Mouse (Mus musculus) neural tube, embryonic 14.5 days (tissue): Measurements from ENCODE around the gene Gm20388. TPM values are rescaled to one million over a fixed set of nuclear protein-coding genes. Genes with fewer than 3 reads are reported as not detected.

Experiments used
- ATAC-seq: fragments of 200-750 bp; cut with Nextera tagmentation; 2 replicates; pipeline ENCODE4 v1.8.0; 2017; ENCODE audit warnings: low read depth, mild to moderate bottlenecking, moderate TSS enrichment, moderate library complexity
- H3K27ac ChIP-seq: fragments of 300-500 bp; sonication (generic); 2 replicates; pipeline ENCODE4 v1.5.1; 2014; ENCODE audit warnings: low read depth, mild to moderate bottlenecking, control low read depth, low read length, moderate library complexity, mixed read lengths
- H3K27me3 ChIP-seq: fragments of 300-500 bp; sonication (generic); 2 replicates; pipeline ENCODE4 v1.6.1; 2014; ENCODE audit warnings: low read length; ENCODE audit not compliant: control insufficient read depth, insufficient read depth
- H3K36me3 ChIP-seq: fragments of 300-500 bp; sonication (generic); 2 replicates; pipeline ENCODE4 v1.6.1; 2014; ENCODE audit warnings: low read length, mixed read lengths; ENCODE audit not compliant: control insufficient read depth, insufficient read depth
- H3K4me1 ChIP-seq: fragments of 300-500 bp; sonication (generic); 2 replicates; pipeline ENCODE4 v1.6.1; 2014; ENCODE audit warnings: low read length; ENCODE audit not compliant: control insufficient read depth, insufficient read depth
- H3K4me2 ChIP-seq: fragments of 300-500 bp; sonication (generic); 2 replicates; pipeline ENCODE4 v1.6.1; 2014; ENCODE audit warnings: mild to moderate bottlenecking, low read depth, low read length, control low read depth
- H3K4me3 ChIP-seq: fragments of 300-500 bp; sonication (generic); 2 replicates; pipeline ENCODE4 v1.5.1; 2014; ENCODE audit warnings: low read depth, low read length, control low read depth, mixed read lengths
- H3K9ac ChIP-seq: fragments of 300-500 bp; sonication (generic); replicated peaks from 2 replicates; pipeline ENCODE4 v1.6.1; 2014; ENCODE audit warnings: low read depth, mild to moderate bottlenecking, control low read depth, low read length, mixed read lengths
- H3K9me3 ChIP-seq: fragments of 300-500 bp; sonication (generic); 2 replicates; pipeline ENCODE4 v1.6.1; 2016; ENCODE audit warnings: low read length; ENCODE audit not compliant: control insufficient read depth
- WGBS: fragments of 180-500 bp; shearing (Covaris S2); extraction: QIAGEN DNeasy Blood & Tissue Kit; methylation state at CpG from one replicate; pipeline ENCODE4 v1.1.7; 2014; 5-methylcytosine and 5-hydroxymethylcytosine counted together
- polyA plus RNA-seq: library from polyadenylated mRNA; unstranded; fragments of >200 nt; fragmentation: Nextera tagmentation; extraction: Ambion mirVana; gene quantifications from 2 replicates; pipeline ENCODE4 v1.2.1, GENCODE M21; 2014

Gene Gm20388
- polyA plus RNA-seq, 1 experiment from 2014 or later: 10.3 TPM

GRCm38 (mm10) chr8:124311723-124312122 lies 4401.1 kb downstream of the Gm20388 start:
- no peak for ATAC-seq
- WGBS: 90% methylated on average over 17 of the region's 17 CpGs
- H3K4me2 ChIP-seq: no peak overlapping the region
- H3K36me3 ChIP-seq: no peaks in the 10 kb centered on the region
- no peak overlapping the region for H3K4me3 ChIP-seq
- no peaks in the 10 kb centered on the region for H3K9me3 ChIP-seq
- H3K27me3 ChIP-seq: no peaks in the 10 kb centered on the region
- H3K9ac ChIP-seq: no peak overlapping the region
- no peak overlapping the region for H3K27ac ChIP-seq
- peaks cover 19% of the 10 kb centered on the region for H3K4me1 ChIP-seq

- Histone ChIP-seq H3K36me3 (no peaks in the 10 kb centered on the region), H3K9ac (no peak overlapping the region), H3K4me3 (no peak overlapping the region), H3K4me1 (peaks cover 23% of the 10 kb centered on the region), H3K4me2 (no peak overlapping the region), H3K27me3 (no peaks in the 10 kb centered on the region), H3K9me3 (no peaks in the 10 kb centered on the region), H3K27ac (no peak overlapping the region)
- WGBS: 95% methylated on average over 10 of the region's 10 CpGs
- no peak for ATAC-seq
Measured at GRCm38 (mm10) chr8:124312228-124312627, 4401.6 kb downstream of the Gm20388 start.

DNA sequence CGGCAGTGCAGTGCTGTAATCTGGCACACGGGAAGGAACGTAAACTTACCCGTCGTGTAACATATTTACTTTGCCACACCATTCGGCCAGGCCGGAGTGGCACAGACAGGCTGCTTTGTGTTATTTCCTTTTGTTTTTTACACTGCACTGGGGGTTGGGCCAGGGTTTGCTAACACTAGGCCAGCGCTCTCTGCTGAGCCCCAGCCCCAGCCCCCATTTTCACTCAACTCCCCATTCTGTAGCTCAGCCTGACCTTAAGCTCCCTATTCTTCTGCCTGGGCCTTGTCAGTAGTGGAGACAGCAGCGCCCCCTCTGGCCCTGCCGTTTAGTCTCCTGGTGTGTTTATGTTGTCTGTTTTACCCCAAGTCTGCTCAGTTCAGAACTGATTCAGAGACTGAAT lies 4404.2 kb downstream of the Gm20388 start:
- Histone ChIP-seq H3K27ac (peak overlapping the region; percentile 55), H3K27me3 (no peaks in the 10 kb centered on the region), H3K36me3 (no peaks in the 10 kb centered on the region), H3K9me3 (no peaks in the 10 kb centered on the region), H3K4me1 (peaks cover 23% of the 10 kb centered on the region), H3K4me3 (no peak overlapping the region), H3K9ac (no peak overlapping the region), H3K4me2 (no peak overlapping the region)
- WGBS: 27% methylated on average over 10 of the region's 10 CpGs
- peak; percentile 14; the same call in 1 of the 2 replicates for ATAC-seq

DNA sequence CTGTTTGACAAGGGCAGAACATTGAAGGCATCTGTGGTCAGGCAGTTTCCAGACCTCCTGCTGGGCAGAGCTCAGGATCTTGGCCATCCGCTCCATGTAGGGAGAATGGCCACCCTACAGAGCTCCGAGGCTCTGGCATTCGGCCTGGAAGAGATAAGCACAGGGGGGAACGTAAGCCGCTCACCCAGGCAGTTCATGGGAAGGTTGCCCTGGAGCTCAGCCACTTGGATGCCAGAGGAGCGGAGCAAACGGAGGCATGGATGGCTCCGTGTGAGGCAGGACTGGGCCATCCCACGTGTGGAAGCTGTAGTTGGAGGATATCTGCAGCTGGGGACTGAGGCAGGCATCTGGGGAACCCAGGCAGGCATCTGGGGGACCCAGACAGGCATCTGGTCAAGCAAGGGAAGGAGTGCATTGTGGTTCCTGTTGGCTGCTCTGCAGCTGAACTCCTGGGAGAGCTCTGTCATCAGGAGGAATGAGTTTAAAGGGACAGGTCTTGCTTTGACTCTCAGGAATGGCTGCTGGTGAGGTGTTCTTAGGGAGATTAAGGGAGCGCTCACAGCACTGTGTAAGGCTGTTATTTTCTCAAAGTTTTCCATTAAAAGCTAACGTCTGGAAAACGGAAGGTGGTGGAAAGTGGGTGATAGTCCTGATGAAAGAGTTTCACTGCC lies 4406.0 kb downstream of the Gm20388 start:
- H3K27me3 ChIP-seq: no peaks in the 10 kb centered on the region
- no peak for ATAC-seq
- no peaks in the 10 kb centered on the region for H3K9me3 ChIP-seq
- no peaks in the 10 kb centered on the region for H3K36me3 ChIP-seq
- no peak overlapping the region for H3K4me2 ChIP-seq
- no peak overlapping the region for H3K9ac ChIP-seq
- 57% methylated on average over 12 of the region's 12 CpGs for WGBS
- H3K27ac ChIP-seq: no peak overlapping the region
- no peak overlapping the region for H3K4me3 ChIP-seq
- peaks cover 35% of the 10 kb centered on the region for H3K4me1 ChIP-seq

DNA sequence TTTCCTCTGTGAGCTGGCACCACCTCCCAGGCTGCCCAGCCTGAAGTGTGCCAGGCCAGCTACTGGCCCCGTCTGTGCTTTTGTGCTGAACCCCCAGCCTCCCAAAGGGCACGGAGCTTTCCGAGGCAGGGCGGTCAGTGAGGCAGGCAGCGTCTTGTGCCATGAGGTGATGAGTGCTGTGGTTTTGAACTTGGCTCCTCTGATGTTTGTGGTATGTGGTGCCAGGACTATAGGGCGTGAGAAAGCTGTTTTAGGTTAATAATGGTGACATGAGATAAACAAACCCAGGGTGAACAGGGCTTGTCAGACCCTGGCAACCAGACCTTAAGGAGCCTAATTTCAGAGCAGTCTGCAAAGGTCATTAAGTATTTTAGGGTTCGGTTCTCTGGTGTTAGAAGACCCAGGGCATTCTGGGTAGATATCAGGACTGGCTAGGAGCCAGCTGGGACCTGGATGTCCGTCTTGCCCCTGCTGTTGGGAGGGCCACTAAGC lies 4406.6 kb downstream of the Gm20388 start:
- Histone ChIP-seq H3K9me3 (no peaks in the 10 kb centered on the region), H3K4me3 (no peak overlapping the region), H3K9ac (no peak overlapping the region), H3K36me3 (no peaks in the 10 kb centered on the region), H3K4me2 (no peak overlapping the region), H3K27ac (no peak overlapping the region), H3K4me1 (peaks cover 41% of the 10 kb centered on the region), H3K27me3 (no peaks in the 10 kb centered on the region)
- no peak for ATAC-seq
- 71% methylated on average over 8 of the region's 8 CpGs for WGBS

GRCm38 (mm10) chr8:124317821-124318220 lies 4407.2 kb downstream of the Gm20388 start:
- Histone ChIP-seq H3K36me3 (no peaks in the 10 kb centered on the region), H3K27ac (no peak overlapping the region), H3K9me3 (no peaks in the 10 kb centered on the region), H3K27me3 (no peaks in the 10 kb centered on the region), H3K4me1 (peaks cover 47% of the 10 kb centered on the region), H3K4me2 (no peak overlapping the region), H3K9ac (no peak overlapping the region), H3K4me3 (no peak overlapping the region)
- ATAC-seq: no peak
- WGBS: 79% methylated on average over 6 of the region's 6 CpGs

- Histone ChIP-seq H3K4me1 (peaks cover 48% of the 10 kb centered on the region), H3K27ac (no peak overlapping the region)
- no peak for ATAC-seq
Measured at GRCm38 (mm10) chr8:124318612-124319315, 4408.1 kb downstream of the Gm20388 start.

GRCm38 (mm10) chr8:124319316-124319652 lies 4408.6 kb downstream of the Gm20388 start:
- 97% methylated on average over 4 of the region's 4 CpGs for WGBS
- Histone ChIP-seq H3K4me1 (peaks cover 47% of the 10 kb centered on the region), H3K27me3 (no peaks in the 10 kb centered on the region), H3K9me3 (no peaks in the 10 kb centered on the region), H3K4me2 (no peak overlapping the region), H3K36me3 (no peaks in the 10 kb centered on the region), H3K9ac (no peak overlapping the region), H3K4me3 (no peak overlapping the region), H3K27ac (no peak overlapping the region)
- no peak for ATAC-seq

More at GRCm38 (mm10) chr8:124318612-124319315, 4408.1 kb downstream of the Gm20388 start:
- Histone ChIP-seq H3K4me2 (no peak overlapping the region), H3K9ac (no peak overlapping the region), H3K27me3 (no peaks in the 10 kb centered on the region), H3K9me3 (no peaks in the 10 kb centered on the region), H3K36me3 (no peaks in the 10 kb centered on the region), H3K4me3 (no peak overlapping the region)
- WGBS: 74% methylated on average over 11 of the region's 11 CpGs

GRCm38 (mm10) chr8:124321227-124321840 lies 4410.7 kb downstream of the Gm20388 start:
- Histone ChIP-seq H3K27ac (peak overlapping the region; percentile 52; the same call in 1 of the 2 replicates), H3K36me3 (0 out of 2 replicates have a peak, but pooled peaks cover 3% of the 10 kb centered on the region), H3K9me3 (no peaks in the 10 kb centered on the region), H3K4me2 (no peak overlapping the region), H3K27me3 (no peaks in the 10 kb centered on the region), H3K4me1 (peaks cover 33% of the 10 kb centered on the region), H3K9ac (no peak overlapping the region), H3K4me3 (no peak overlapping the region)
- no peak for ATAC-seq
- WGBS: 34% methylated on average over 12 of the region's 12 CpGs
